Mouse (Mus musculus): ENCODE data around the gene Wwp2.
"Not testable (repeated sequence)": the region's sequence is repeated elsewhere in the genome, so short reads cannot be mapped to it uniquely, and the experiment has no call there.

The Wwp2 gene

DNA sequence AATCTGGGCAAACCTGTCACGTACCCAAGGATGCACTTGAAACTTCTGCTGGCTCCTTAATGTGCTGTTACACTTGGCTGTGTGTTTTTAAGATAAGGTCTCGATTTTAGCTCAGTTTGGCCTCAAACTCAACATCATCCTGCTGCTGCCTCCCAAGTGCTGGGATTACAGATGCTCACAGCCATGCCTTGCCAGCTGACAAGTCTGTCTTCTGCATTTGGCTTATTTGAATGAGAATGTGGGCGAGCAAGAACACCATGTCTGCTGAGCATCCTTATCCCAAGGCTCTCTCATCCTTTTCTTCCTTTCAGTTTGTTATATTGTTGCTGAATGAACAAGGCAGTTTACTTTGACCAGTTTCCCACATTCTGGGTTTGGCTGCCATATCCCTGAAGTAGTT is 39.4 kb downstream of the Wwp2 start:
- DNase-seq (ENCODE audit: low spot score in 2 of 2) = no peak

DNA sequence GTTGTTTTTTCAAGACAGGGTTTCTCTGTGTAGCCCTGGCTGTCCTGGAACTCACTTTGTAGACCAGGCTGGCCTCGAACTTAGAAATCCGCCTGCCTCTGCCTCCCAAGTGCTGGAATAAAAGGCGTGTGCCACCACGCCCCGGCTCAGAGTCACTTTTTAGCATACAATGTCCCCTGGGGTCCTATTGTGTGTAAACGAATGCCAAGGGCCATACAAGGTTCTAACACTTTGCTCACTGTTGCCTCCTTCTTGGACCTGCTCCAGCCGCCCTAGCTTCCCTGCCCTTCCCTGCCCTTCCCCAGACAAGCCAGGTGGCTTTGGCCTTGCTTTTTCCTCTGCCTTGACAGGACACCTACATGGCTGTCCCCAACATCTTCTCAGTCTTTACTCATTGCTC is 40.6 kb downstream of the Wwp2 start:
- DNase-seq (ENCODE audit: low spot score in 2 of 2) = not testable (repeated sequence)

DNA sequence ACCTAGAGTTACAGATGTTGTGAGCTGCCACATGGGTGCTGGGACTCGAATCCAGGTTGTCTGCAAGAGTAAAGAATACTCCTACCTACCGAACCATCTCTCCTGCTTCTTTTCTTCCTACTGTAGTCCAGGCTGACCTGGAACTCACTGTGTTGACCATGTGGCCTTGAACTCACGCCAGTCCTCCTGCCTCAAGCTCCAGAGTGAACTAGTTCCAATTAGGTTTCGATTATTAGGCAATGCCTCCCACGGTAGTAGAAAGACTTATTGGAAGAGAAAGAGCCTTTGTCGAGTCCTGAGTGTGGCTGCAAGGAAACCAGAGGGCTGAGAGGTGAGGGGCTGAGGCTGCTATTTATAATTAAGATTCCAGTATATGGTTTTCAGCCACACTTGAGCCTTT is 42.6 kb downstream of the Wwp2 start:
- no peak for DNase-seq (ENCODE audit: low spot score in 2 of 2)

DNA sequence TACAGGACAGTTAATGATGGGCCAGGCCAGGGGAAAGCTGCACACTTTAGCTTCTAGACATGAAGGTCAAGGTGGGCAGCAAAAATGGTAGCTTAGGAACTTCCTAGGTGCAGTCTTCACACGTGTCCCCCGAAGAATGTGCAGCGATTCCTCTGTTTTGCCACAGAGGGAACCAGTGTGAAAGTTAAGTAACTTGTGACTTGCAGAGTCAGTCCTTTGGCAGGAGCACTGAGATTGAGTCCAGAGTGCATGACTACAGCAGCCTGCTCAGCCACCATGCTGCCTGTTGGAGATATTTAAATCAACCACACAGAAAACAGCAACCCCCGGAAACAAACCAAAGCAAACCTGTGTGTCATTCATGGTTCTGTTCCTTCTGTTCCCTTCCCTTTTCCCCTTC is 44.3 kb downstream of the Wwp2 start:
- DNase-seq (ENCODE audit: low spot score in 2 of 2) = no peak

DNA sequence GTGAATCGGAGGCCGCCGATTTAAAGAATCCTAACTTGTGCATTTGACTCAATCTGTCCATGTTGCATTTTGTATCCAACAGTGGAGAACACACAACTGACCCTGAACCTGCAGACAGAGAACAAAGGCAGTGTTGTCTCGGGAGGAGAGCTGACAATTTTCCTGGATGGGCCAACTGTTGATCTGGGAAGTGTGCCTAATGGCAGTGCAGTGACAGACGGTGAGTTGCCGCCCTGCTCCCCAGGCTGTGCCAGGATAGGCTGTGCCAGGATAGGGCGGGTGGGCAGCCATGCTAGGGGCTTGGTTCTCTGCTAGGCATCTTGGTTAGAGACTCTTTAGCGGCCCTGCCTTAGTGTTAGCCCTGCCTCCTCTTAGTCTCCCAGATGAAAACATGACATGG is 47.1 kb downstream of the Wwp2 start:
- DNase-seq (ENCODE audit: low spot score in 2 of 2) = no peak

DNA sequence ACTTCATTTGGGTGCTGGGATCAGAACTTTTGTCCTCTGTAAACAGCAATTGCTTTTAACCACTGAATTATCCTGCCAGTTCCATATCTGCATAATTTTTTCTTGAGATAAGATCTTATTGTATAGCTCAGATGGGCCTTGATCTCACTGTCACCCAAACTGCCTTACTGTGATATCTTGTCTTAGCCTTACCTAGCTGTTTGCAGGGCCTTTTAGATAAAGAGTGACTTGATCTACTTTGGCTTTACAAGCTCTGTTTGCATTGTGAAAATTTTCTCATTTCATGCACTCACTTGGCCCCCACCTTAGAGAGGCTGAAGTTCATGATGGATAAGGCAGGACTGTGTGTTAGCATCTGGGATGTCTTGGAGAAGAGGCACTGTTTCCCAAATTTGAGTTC is 48.8 kb downstream of the Wwp2 start:
- DNase-seq (ENCODE audit: low spot score in 2 of 2) = no peak

DNA sequence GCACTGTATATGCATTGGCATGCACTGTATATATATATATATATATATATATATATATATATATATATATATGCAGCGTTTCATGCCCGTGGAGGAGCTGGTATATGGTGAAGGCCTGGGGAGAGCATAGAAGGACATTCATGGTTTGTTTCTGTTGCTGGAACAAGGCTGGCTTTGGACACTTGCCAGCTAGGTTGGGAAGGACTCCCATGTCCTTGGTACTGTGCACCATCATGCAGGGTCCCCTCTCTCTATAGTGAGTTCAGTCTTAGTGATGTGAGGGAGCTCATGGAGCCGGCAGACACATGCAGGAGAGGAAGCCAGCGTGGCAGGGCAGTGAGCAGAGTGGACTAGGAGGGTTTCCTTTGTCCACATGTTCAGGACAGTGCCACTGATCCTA is 52.4 kb downstream of the Wwp2 start:
- DNase-seq (ENCODE audit: low spot score in 2 of 2) = no peak

DNA sequence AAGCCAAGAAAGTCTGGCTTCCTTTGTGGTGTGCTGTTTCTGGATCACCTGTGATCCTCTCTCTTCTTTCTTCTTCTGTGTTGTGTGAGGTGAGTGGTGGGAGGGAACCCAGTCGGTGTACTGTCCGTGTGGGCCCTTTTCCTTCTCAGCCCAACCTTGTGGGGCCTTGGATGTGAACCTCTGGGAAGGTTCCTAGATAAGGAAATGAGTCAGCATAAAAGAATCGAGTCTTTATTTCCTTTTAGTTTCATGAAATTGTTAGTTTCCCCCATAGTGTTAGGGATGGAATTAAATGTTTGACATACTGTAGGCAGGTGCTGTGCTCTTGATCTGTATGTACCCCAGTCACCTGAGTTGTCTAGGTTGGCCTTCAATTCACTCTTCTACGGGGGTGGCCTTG is 52.9 kb downstream of the Wwp2 start:
- DNase-seq (ENCODE audit: low spot score in 2 of 2) = no peak

DNA sequence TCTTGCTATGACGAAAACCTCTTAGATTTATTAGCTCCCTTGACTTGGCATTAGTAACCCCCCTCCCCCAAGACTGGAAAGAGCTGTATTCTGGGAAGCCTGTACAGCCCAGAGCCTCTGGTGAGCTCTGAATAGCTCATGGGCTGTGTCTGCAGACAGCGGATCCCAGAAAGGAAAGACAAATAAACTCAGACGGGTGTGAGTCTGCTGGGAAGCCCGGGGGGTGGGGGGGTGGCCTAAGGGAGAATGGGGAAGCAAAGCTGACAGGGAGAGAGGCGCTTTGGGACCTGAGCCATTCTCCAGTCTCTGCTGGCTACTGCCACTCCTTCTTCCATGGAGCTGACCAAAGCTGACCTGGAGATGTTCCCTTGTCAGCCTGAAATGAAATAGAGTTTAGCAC is 53.8 kb downstream of the Wwp2 start:
- no peak for DNase-seq (ENCODE audit: low spot score in 2 of 2)

DNA sequence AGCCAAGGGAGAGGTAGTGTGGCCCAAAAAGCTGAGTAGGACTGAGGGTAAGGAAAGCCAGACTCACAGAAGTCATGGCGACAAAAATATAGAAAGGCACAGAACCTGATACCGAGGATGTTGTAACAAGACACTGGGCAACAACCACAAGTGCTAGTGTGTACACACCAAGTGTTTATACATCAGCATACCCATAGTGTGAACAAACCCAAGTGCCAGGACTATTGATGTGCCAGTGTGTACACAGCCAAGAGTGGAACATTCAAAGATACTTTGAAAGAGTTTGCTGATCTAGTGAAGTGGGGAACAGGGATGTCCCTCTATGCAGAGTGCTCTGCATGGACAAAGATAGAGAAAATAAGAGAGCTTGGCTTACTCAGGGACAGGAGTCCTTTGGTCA is 54.5 kb downstream of the Wwp2 start:
- DNase-seq (ENCODE audit: low spot score in 2 of 2) = no peak

DNA sequence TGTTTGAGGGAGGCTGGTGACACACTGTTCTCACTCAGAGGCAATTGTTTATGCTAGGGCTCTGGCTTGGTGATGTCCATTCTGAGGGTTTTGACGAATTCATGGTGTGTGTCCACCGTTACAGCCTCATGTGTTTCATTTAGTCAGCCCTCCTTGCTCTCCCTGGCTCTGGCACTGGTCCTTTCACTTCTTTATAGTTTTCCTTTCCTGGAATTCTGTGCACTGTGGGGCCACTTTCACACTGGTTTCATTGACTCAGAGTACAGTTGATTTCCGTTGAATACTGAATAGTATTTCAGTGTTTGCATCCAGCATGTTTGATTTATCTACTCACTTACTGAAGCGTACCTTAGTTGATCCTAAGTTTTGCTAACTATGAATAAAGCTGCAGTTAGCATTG is 55.0 kb downstream of the Wwp2 start:
- DNase-seq (ENCODE audit: low spot score in 2 of 2) = no peak

DNA sequence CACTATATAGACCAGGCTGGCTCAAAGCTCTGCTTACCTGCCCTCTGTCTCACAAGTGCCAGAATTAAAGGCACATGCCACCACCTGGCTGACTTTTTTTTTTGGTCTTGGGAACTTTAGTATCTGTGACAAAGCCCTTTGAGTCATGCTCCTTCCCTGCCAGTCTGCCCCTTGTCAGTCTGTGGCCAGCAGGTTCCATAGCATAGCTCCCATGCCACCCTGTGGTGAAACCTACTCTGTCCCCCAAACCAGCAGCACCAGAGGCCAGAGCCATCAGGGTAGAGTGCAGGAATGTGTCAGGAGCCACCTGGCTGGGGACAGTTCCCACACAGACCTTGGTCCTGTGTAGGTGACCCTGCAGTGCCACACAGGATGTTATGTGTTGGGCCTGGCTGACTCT is 55.7 kb downstream of the Wwp2 start:
- DNase-seq (ENCODE audit: low spot score in 2 of 2) = no peak

DNA sequence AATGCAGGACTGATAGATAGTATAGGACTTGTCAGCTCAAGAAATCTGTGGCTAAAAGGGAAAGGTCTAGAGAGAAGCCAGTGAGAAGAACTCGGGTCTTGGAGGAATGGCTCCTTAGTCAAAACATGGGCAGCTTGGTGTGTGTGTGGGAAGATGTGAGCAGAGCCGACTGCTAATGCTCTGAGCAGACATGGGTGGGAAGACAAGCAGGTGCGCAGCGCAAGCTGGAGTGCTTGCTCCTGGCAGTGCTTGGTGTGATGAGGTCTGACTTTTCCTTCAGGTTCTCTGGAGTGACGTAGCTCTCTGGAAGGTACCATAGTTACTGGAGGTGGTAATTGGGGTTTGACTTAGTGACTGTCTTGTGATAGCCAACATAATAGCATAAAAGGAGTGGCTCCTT is 56.6 kb downstream of the Wwp2 start:
- DNase-seq (ENCODE audit: low spot score in 2 of 2) = no peak

DNA sequence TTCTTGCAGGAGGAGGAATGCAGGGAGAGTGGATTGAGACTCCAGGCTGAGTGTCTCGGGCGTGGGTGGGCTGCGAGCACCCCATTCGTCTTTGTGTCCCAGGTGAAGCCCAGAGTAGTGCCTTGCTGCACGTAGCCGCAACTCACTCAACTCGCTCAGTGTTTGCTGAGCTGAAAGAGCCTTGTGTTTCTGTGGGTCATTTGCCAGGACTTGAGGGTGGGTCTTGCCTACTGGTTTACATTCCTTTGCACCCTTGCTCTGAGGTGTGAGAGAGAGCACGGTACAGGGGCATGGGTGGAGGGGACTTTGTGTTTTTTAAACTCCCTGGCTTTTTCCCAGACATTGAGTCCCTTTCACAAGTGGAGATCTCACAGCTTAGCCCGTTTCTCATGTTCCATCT is 59.3 kb downstream of the Wwp2 start:
- DNase-seq (ENCODE audit: low spot score in 2 of 2) = no peak

DNA sequence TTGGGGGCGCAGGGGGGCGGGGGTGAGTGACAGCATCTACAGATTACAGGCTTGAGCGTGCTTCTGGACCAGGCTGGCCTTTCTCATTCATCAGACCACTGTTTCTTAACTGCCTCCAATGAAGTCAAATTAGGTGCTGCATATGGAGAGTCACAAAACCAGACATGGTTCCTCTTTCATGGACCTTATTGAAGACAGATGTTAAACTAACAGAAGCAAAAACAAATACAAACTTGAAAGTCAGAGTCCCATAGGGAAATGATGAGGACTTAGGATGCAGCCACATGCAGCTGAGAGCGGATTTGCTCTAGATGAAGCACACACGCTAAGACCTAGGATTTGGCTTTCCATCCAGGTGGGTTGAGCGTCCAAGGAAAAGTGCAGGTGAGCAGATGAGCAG is 61.5 kb downstream of the Wwp2 start:
- no peak for DNase-seq (ENCODE audit: low spot score in 2 of 2)

DNA sequence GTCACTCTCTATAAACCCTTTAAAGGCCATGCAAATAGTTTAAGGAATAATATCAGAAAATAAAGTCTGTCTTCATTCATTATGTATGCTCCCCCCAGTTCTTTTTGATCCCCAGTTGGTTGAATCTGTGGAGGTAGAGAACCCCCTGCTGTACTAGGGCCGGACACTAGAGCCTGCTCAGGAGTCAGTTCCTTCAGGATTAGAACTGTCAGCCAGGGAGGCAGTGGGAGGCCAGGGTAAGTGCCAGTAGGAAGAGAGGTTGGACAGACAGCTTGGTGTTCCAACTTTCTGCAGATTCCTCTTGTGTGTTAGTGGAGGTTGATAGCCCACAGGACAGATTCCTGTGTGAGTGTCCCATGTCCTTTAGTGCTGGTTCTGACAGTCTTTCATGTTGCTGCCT is 62.2 kb downstream of the Wwp2 start:
- DNase-seq (ENCODE audit: low spot score in 2 of 2) = no peak

DNA sequence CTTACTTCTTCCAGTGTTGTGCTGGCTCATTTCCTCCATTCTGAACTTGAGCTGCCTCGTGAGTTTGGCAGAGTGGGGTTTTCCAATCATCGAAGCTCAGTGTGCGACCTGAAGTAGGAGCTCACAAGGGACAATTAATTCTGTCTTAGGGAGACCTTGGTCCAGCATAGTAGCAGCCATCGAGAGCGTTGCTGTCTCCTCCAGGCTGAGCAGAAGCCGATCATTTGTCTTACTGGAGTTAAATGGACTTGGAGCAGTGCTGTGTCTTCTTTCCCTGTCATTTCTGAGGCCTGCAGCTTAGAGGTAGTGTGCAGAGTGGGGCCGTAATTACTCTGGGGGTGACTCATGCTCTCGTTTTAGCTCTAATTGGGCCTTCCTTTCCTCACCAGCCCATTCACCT is 62.6 kb downstream of the Wwp2 start:
- DNase-seq (ENCODE audit: low spot score in 2 of 2) = no peak

DNA sequence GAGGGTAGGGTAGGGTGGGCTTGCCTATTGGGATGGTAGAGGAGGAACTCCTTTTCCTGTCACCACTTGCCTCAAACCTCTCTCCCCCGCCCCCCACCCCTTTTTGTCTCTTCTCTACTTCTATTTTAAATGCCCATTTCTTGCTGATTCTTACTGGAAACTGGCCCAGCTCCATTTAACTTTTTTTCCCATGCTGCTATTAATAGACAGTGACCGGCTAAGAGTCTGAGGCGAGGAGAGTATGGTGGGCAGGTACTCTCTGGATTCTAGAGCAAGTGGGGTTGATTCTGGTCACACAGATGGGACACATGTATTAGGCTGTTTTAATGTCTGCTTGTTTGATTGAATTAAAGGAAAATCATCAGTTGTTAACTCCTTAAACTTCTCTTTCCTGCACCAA is 63.4 kb downstream of the Wwp2 start:
- DNase-seq (ENCODE audit: low spot score in 2 of 2) = no peak

DNA sequence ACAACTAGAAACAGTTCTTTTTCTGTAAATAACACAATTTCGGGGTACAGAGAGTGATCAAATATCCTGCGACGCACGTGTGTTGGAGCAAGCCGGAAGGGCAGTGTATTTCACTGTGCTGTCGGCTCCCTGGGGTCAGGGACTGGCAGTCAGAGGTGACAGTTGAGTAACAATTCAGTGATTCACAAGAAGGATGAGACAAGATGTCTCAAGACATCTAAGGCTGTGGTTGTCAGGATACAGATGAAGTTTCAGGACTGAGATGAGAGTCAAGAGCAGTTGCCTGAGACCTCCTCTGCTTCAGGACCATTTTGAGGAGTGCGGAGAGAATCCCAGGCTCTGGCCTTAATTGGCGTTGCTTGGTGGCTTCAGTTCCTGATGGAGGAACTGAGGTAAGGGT is 66.2 kb downstream of the Wwp2 start:
- no peak for DNase-seq (ENCODE audit: low spot score in 2 of 2)

DNA sequence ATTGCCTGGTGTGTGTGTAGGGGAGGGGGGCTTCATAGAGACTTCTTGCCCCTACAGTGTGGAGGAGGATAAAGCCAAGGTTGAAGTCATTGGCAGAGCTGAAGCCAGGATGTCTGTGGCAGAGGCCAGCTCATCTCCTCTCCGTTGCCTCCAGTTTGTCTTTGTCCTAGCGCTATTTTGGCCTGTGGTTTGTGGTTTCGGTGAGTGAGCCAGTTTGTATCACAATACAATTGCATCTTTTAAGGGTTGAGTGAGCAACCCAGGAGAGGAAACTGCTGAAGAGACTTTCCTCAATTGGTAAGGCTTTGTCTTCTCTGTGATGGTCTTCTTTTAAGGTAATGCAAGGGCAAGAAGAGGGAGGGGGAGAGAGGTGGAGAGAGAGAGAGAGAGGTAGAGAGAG is 66.8 kb downstream of the Wwp2 start:
- no peak for DNase-seq (ENCODE audit: low spot score in 2 of 2)

DNA sequence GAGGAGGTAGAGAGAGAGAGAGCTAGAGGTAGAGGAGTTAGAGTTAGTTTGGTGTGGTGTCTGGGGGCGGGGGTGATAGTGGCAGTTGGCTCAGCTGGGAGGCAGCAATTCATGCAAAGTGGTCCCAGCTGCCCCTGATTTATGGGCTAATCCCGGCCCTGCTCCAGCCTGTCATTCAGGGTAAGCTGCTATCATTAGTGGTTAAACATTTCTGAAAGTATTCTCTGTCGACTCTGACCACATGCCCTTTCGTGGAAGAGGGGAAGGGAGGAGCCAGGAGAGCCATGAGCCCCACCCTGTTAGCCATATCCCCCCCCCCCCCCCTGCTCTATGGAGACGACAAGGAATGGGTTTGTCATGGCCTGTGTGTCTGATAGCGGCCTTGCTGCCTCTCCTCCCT is 67.2 kb downstream of the Wwp2 start:
- no peak for DNase-seq (ENCODE audit: low spot score in 2 of 2)

DNA sequence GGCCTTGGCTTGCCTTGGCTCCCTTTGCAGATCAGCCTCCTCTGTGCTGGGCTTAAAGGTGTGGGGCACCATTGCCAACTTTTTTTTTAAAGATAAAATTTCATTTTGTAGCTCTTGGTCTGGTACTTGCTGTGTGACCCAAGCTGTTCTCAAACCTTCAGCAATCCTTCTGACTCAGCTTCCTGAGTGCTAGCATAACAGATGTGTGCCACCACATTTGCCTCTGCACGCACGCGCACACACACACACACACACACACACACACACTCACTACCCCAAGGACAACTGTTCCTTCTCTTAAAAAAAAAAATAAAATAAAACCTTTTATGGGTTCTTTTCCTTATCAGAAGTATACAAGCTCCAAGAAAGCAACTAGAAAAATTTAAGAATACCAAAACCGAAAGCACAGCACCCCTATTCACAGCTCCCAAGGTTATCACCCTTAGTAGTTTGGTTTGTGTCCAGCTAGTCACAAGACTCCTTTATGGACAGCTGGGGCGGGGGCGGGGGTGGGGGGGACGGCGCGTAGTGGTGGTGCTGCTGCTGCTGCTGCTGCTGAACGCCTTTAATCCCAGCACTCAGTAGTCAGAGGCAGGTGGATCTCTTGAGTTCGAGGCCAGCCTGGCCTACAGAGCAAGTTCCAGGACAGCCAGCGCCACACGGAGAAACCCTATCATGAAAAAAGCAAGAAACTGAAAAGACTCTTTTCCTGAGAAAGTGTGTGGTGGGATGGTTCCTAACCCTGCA is 68.2 kb downstream of the Wwp2 start:
- no peak for DNase-seq (ENCODE audit: low spot score in 2 of 2)

DNA sequence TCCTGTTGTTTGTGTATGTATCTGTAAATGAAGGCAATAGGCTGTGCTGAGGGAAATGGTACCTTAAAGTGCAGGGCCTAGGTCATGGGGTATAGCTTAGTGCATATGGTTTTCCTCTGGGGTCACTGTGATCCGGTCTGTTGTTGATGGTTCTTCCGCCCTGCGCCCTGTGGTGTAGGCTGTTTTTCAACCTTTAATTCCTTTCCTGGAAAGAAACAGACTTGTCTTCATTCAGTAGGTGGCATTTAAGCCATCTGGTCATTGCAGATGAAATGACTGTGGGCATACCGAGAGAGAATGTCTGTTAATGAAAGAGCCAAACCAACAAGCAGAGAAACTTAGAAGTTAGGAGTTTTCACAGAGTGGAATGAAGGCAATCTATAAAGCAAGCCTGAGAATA is 69.1 kb downstream of the Wwp2 start:
- DNase-seq (ENCODE audit: low spot score in 2 of 2) = no peak

DNA sequence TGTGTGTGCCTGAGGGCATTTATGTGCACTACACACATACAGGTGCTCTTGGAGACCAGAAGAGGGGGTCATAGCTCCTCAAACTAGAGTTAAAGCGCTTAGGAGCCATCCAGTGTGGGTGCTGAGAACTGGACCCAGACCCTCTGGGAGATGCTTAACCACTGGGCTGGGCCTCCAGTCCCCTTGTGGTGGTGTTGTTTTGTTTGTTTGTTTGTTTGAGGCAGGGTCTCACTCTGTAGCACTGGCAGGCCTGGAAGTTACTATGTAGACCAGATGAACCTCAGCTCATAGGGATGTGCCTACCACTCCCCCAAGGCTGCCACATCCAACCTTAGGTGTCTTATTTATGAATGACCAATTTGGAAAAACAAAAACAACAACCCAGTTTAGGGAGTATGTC is 70.9 kb downstream of the Wwp2 start:
- DNase-seq (ENCODE audit: low spot score in 2 of 2) = no peak

DNA sequence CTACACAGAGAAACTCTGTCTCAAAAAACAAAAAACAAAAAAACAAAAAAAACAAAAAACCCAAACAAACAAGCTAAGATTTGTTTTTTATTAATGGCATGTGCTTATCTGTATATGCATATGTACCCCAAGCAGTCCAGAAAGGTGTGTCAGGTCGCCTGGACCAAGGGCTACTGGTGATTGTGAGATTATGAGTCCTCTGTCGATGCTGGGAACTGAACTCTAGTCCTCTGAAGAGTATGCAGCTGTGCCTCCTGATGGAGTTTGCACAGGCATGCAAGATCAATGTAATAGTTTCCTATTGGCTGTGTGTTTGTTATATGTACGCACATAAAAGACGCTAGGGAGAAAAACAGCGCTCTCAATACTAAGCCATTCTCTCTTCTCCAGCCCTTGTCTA is 74.0 kb downstream of the Wwp2 start:
- no peak for DNase-seq (ENCODE audit: low spot score in 2 of 2)
